Mouse (Mus musculus) intestine, postnatal 0 days (tissue): ENCODE data around the gene Kcnma1. TPM values are rescaled to one million over a fixed set of nuclear protein-coding genes. Genes with fewer than 3 reads are reported as not detected.

Experiments
- ATAC-seq: fragments of 200-750 bp; cut with Nextera tagmentation; 2 replicates; pipeline ENCODE4 v1.8.0; 2017; ENCODE audit warnings: mild to moderate bottlenecking, moderate TSS enrichment, moderate library complexity
- H3K27ac ChIP-seq: fragments of 300-500 bp; sonication (generic); 2 replicates; pipeline ENCODE4 v1.5.1; 2014; ENCODE audit warnings: mild to moderate bottlenecking, low read depth, low read length, moderate library complexity
- H3K27me3 ChIP-seq: fragments of 300-500 bp; sonication (generic); replicated peaks from 2 replicates; pipeline ENCODE4 v1.6.1; 2014; ENCODE audit warnings: low read length, mixed read lengths; ENCODE audit not compliant: control insufficient read depth, insufficient read depth
- H3K36me3 ChIP-seq: fragments of 300-500 bp; sonication (generic); 2 replicates; pipeline ENCODE4 v1.6.1; 2014; ENCODE audit warnings: mild to moderate bottlenecking, moderate library complexity; ENCODE audit not compliant: control insufficient read depth, insufficient read depth
- H3K4me1 ChIP-seq: fragments of 300-500 bp; sonication (generic); replicated peaks from 2 replicates; pipeline ENCODE4 v1.6.1; 2014; ENCODE audit warnings: antibody characterized with exemption, low read length, mixed read lengths; ENCODE audit not compliant: control insufficient read depth, insufficient read depth
- H3K4me2 ChIP-seq: fragments of 300-500 bp; sonication (generic); replicated peaks from 2 replicates; pipeline ENCODE4 v1.6.1; 2014; ENCODE audit warnings: low read depth, mild to moderate bottlenecking, moderate library complexity
- H3K4me3 ChIP-seq: fragments of 300-500 bp; sonication (generic); 2 replicates; pipeline ENCODE4 v1.5.1; 2014; ENCODE audit warnings: low read depth, low read length
- H3K9ac ChIP-seq: fragments of 300-500 bp; sonication (generic); 2 replicates; pipeline ENCODE4 v1.6.1; 2014; ENCODE audit warnings: mild to moderate bottlenecking, low read depth, low read length
- H3K9me3 ChIP-seq: fragments of 300-500 bp; sonication (generic); 2 replicates; pipeline ENCODE4 v1.6.1; 2016; ENCODE audit warnings: mixed run types; ENCODE audit not compliant: control insufficient read depth
- CTCF ChIP-seq: sonication (generic); IDR thresholded peaks from 2 replicates; pipeline ENCODE4 v1.5.1; 2016; ENCODE audit warnings: low read depth, mild to moderate bottlenecking, control low read depth, antibody characterized with exemption, moderate library complexity
- WGBS: fragments of 180-500 bp; shearing (Covaris S2); extraction: QIAGEN DNeasy Blood & Tissue Kit; methylation state at CpG from one replicate; pipeline ENCODE4 v1.1.7; 2014; 5-methylcytosine and 5-hydroxymethylcytosine counted together
- polyA plus RNA-seq: library from polyadenylated mRNA; unstranded; fragments of >200 nt; fragmentation: Nextera tagmentation; extraction: Ambion mirVana; gene quantifications from 2 replicates; pipeline ENCODE4 v1.2.1, GENCODE M21; 2015

Kcnma1 gene
- polyA plus RNA-seq, 1 experiment from 2014 or later, result 6.7 TPM

DNA sequence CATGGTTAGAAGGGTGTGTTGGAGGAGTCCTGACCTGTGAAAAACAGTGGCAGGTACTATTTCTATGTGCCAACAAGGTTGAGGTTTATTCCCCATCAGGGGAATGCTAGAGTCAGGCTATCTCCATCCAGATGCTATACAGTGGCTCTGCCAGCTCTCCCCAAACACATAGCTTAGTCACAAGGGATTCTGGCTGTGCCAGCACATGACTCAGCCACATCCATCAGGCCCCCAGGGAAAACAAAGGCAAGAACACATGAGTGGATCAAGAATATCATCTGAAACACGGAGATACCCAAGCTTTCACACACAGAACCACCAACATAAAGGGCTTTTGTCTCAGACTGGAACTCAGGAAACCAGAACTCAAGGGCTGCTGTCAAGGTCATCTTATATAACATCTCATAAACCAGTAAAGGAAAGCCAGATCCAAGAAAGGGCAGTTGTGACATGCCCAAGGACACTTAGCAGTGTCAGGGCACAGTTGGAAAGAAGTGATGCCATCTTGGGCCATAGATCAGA, 103.1 kb downstream of the Kcnma1 start:
- TF ChIP-seq CTCF, result no peak
- Histone ChIP-seq H3K27ac (no peak overlapping the region), H3K4me1 (no peaks in the 10 kb centered on the region), H3K9me3 (no peaks in the 10 kb centered on the region), H3K4me3 (no peak overlapping the region), H3K4me2 (no peak overlapping the region), H3K9ac (no peak overlapping the region), H3K27me3 (no peaks in the 10 kb centered on the region), H3K36me3 (no peaks in the 10 kb centered on the region)
- ATAC-seq, result no peak
- WGBS, result 57% methylated on average over 1 of the region's 1 CpGs

DNA sequence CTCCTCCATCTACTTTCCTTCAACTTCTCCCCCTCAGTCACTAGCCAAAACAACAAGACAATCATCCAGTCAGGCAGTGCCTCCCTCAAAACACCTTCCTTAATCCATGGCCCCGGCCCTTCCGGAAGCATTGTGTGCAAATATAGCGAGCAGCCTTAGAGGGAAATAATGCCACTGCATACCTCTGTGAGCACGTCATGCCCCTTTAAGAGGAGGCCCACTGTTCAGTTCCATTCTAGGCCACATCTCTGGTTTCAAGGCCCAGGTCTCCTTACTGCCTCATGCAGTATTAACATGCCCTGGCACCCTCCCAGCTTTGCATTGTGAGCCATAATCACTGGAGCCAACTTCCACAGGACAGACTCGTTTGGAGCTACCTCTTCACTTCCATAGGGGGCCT, 105.7 kb downstream of the Kcnma1 start:
- Histone ChIP-seq H3K27ac (no peak overlapping the region), H3K9ac (no peak overlapping the region), H3K4me1 (no peaks in the 10 kb centered on the region), H3K9me3 (no peaks in the 10 kb centered on the region), H3K27me3 (no peaks in the 10 kb centered on the region), H3K36me3 (no peaks in the 10 kb centered on the region), H3K4me2 (no peak overlapping the region), H3K4me3 (no peak overlapping the region)
- no peak for TF ChIP-seq CTCF
- 59% methylated on average over 5 of the region's 5 CpGs for WGBS
- no peak for ATAC-seq

DNA sequence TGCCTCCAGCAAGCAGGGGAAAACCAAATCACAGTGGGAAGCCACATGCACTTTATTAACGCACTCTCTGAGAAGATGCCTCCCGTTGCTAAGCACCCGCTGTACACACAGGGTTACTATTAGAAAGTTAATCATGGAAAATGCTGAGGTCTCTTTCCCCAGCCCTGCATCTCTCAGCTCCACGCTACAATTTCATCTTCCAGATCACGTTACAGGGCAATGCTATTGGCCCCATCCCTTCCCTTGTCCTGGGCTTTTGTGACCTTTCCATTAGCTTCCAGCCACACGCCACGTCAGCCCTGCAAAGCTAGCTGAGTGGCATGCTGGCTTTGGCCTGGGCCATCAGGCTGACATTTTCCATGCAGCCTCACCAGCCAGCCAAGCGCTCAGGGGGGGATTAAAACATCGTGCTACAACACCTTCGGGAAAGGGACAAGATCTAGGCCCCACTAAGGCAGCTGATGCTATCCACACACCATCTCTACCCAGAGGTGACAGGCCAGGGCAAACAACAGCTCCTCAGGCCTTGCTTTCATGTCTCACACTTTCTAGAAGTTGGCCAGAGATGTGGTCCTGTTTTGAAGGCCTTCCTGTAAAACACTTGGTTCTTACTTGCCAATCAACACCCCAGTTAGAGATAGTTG, 111.5 kb downstream of the Kcnma1 start:
- H3K36me3 ChIP-seq, result no peaks in the 10 kb centered on the region
- no peak for ATAC-seq
- no peak for TF ChIP-seq CTCF
- no peak overlapping the region for H3K4me2 ChIP-seq
- no peaks in the 10 kb centered on the region for H3K27me3 ChIP-seq
- 45% methylated on average over 10 of the region's 10 CpGs for WGBS
- no peak overlapping the region for H3K27ac ChIP-seq
- no peak overlapping the region for H3K9ac ChIP-seq
- H3K4me3 ChIP-seq, result no peak overlapping the region
- H3K4me1 ChIP-seq, result no peaks in the 10 kb centered on the region
- no peaks in the 10 kb centered on the region for H3K9me3 ChIP-seq

DNA sequence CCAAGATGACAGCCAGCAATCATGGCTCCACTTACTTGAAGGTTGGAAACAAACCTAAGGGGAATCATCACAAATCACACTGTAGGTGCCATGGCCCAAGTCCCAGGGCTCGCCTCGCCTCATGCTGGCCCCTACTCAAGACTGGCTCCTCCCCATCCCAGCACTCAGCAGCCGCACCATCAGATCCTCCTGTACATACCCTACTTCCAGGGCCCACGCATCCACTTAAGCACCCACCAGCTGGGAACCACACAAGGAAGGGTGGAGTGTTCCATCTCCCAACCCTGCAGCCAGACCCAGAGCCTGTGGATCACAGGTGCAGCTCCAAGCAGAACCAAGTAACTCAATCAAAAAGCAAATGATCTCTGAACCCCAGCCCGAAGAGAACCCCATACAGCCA, 114.8 kb downstream of the Kcnma1 start:
- no peak for ATAC-seq
- Histone ChIP-seq H3K9ac (no peak overlapping the region), H3K27me3 (no peaks in the 10 kb centered on the region), H3K4me1 (no peaks in the 10 kb centered on the region), H3K4me3 (no peak overlapping the region), H3K4me2 (no peak overlapping the region), H3K36me3 (no peaks in the 10 kb centered on the region), H3K27ac (no peak overlapping the region), H3K9me3 (no peaks in the 10 kb centered on the region)
- WGBS, result 80% methylated on average over 5 of the region's 5 CpGs
- TF ChIP-seq CTCF, result no peak

DNA sequence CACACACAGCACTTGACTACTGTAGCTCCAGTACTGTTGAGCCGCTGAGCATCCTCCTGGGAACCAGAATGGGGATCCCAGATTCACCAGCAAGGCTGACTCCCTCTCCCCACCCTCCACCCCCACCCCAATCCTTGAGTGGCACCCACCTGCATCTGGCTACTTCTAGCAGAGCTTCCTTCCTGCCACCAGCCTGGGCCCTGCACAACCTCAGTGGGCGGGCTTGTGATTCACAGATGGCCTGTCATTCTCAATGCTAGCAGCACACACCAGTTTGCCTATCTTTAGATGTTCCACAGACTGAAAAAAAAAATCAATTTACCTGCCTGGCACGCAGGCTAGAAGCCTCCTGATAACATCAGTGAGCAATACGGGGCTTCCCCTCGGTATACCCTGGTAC, 116.5 kb downstream of the Kcnma1 start:
- Histone ChIP-seq H3K4me2 (no peak overlapping the region), H3K27ac (no peak overlapping the region), H3K9me3 (no peaks in the 10 kb centered on the region), H3K36me3 (no peaks in the 10 kb centered on the region), H3K4me3 (no peak overlapping the region), H3K4me1 (no peaks in the 10 kb centered on the region), H3K27me3 (no peaks in the 10 kb centered on the region), H3K9ac (no peak overlapping the region)
- no peak for TF ChIP-seq CTCF
- ATAC-seq, result no peak
- WGBS, result 73% methylated on average over 5 of the region's 5 CpGs

DNA sequence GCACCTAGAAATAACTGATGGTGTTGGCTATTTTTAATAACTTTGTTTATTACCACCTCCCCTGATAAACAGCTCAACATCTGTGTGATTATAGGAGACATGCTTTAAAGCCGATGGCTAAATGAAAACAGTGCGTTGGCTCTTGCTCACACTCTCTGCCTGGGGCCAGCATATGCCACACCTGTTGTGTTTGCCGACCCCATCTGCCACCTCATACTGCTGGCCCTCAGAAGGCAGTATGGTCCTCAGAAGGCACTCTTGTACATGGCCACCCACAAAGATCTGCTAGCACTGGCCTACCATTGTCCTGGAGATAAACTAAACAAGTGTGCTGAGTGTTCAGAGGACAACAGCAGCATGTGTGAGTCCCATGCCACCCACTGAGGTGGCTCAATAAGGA, 118.3 kb downstream of the Kcnma1 start:
- Histone ChIP-seq H3K4me2 (no peak overlapping the region), H3K4me3 (no peak overlapping the region), H3K27ac (no peak overlapping the region), H3K4me1 (no peaks in the 10 kb centered on the region), H3K36me3 (no peaks in the 10 kb centered on the region), H3K9me3 (no peaks in the 10 kb centered on the region), H3K9ac (no peak overlapping the region), H3K27me3 (no peaks in the 10 kb centered on the region)
- no peak for TF ChIP-seq CTCF
- no peak for ATAC-seq
- 64% methylated on average over 3 of the region's 3 CpGs for WGBS
